Mouse (Mus musculus): ENCODE measurements at regions not wholly inside any gene's neighbourhood (a gene's known extent, or its start where the extent isn't known, plus 50 kb on each side); places are given as distances from the start of the nearest gene placed in this dataset.

DNA sequence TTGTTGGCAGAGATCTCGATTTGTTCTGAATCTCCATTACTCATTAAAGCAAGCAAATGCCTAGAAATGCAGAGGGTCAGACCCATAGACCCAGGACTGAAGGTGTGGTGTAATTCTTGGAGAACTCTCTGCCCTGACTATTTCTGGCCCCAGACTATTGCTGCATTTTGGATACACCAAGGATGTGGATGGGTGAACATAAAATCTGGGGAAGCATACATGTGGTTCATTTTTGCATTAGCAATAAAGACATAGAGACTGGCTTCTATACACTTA is 303.0 kb downstream of the Meis1 start:
- DNase-seq (ENCODE audit: low read depth), result no peak

DNA sequence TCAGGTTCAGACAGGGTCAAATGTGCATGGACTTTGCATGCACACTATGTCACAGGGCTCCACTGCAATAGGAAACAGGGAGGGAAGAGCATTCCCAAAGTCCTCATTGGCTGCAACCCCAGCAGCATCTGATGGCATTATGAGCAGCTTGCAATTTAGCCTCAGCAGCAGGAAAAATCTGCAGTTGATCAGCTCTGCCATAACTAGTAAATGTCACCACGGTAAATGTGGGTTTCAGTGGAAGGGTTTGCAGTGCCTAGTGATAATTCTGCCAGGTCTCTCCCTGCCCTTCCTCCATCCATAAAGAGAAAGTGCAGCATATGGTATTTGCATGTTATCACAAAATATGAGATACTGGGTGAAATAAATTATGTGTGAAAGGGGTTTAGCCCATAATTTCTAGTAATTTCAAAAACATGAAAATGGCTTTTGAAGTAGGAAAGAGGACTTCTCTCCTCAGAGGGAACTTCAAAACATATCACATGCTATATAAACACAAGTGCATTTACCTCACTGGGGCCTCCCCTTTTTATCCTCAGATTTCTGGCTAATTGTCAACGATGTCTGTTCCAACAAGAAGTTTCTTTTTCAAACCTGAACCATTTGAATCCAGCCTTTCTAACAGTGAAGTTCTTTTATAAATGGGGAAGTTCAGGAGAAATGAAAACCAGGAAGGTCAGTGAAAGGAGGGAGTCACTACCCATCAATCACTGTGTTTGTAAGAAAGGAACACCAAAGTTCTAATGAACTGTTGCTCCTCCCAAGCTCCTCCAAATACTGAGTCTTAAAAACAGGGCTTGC is 303.5 kb downstream of the Meis1 start:
- DNase-seq (ENCODE audit: low read depth), result no peak

DNA sequence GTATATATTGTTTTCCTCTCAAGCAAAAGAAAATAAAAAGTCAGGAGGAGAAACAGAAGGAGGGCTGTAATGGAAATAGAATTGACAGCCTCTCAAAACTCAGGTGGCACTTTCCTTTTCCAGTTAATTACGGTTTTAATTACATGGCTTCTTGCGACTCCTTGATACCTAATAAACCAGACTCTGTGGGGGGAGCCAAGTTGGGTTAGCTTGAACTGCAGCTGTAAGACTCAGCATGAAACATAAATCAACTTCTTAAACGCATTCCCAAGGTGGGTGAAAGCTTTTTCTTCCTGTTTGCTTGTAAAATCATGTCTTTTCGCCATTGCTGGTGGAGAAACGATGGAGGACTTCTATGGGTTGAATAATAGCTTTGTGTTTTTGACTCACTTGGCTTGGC is 304.4 kb downstream of the Meis1 start:
- no peak for DNase-seq (ENCODE audit: low read depth)

DNA sequence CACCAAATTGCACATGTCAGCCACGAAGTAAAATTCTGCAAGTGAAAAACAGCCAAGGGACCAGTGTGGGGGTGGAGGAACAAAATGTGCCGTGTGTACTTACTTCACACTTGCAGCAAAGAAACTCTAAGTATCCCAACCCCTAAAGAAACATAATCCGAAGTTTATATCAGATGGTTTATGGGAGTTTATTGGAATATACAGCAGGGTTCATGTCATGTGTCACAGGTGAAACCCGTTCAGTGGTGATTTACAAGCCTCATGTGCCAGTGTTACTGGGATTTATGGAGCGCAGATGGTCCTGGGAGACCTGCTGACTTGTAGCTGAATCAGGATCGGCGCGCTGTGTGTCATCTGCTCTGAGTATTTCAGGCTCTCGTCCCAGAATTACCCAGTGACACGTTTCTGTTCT is 306.1 kb downstream of the Meis1 start:
- no peak for DNase-seq (ENCODE audit: low read depth)

DNA sequence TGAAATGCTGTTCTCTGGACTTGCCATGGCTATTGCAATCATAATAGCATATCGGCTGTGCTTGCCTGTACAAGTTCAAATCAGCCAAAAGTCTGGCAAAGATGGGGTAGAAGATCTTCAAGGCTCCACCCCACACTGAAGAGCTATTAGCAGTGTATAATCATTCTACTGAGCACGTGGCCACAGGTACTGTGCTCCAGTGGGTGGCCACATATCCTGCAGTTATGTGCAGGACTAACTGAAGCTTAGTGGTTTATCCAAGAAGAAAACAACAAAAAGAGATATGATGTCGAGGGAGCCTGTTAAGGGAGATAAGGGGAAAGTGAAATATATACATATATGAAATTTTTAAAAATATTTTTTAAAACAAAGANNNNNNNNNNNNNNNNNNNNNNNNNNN is 309.2 kb downstream of the Meis1 start:
- no peak for DNase-seq (ENCODE audit: low read depth)

DNA sequence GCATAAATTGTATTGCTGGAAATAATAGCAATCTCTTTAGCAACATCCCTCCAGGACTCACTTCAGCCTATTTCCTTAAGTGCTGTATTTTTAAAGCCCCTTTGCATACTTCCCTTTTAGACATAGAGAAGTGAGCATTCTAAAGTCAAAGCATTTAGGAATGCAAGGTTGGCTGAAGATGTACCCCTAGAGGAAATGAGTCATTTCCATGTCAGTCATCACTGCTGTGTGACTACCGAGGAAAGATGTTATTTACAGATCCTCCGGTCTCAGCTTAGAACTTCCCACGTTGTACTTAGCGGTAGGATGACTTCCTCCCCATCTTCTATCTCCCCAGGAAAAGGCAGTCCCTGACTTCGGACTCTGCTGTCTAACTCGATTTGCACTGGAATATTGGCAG is 337.2 kb downstream of the Meis1 start:
- DNase-seq (ENCODE audit: low read depth), result no peak

DNA sequence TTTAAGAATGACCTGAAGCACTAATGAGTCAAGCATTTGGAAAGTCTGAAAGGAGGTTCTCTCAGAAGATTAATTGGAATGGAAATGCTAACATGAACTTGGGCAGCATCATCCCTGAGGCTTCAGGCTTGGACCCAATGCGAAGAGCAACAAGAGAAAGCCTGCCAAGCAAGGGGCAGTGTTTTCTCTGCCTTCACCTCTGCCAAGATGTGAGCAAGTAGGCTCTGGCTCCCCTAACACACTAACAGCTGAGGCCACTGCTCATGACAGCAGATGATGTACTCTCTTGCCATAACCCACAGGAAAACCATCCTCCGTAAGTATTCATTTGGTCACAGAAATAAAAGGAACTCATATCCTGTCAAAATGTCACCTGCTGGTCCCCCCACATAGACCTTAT is 341.9 kb downstream of the Meis1 start:
- DNase-seq (ENCODE audit: low read depth), result no peak

DNA sequence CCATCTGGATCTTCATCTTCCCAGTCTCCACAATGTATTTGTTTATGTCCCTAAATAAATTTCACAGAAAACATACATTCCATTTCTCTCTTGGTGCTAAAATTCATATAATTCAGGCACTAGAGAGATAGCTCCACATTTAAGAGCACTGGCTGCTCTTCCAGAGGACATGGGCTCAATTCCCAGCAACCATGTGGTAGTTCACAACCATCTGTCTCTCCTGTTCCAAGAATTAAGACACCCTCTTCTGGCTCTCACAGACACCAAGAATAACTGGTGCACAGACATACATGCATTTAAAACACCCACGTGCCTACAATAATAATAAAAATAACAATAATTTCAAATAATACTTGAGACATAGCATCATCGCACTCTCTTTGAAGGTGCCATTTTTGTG is 347.8 kb downstream of the Meis1 start:
- no peak for DNase-seq (ENCODE audit: low read depth)

DNA sequence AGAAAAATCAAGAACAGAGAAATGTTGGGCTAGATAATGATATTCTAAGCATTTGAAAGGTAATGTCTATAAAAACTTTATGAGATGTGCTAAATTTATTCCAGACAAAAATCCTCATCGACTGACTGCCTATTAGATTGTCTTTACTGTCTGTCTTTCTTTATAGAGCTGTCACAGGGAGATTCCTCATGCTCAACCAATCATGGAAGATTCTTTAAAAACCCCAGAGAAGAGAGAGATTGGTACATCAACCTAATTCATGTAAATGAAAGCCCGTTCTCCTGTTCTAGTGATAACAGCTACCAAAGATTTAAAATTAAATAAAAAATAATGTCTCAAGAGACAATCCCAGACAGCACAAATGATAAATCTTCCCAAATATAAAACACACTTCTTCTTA is 349.5 kb downstream of the Meis1 start:
- DNase-seq (ENCODE audit: low read depth), result no peak

DNA sequence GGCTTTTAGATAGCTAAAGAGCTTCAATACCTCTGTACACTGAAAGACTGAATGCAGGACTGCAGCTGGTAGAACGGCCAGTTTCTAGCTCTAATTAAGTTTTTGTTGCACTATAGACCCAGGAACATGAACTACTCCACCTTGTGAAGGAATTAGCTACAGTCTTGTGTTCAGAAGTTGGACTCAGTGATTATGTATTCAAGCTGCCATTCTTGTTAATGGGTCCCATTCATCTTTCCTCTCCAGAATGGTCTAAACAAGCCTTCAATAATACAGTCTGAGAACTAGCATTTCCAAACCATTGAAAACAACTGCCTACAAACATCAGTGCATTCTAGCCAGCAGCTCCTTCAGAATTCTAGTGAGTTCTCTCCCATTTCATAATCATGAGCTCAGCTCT is 362.4 kb downstream of the Meis1 start:
- no peak for DNase-seq (ENCODE audit: low read depth)

DNA sequence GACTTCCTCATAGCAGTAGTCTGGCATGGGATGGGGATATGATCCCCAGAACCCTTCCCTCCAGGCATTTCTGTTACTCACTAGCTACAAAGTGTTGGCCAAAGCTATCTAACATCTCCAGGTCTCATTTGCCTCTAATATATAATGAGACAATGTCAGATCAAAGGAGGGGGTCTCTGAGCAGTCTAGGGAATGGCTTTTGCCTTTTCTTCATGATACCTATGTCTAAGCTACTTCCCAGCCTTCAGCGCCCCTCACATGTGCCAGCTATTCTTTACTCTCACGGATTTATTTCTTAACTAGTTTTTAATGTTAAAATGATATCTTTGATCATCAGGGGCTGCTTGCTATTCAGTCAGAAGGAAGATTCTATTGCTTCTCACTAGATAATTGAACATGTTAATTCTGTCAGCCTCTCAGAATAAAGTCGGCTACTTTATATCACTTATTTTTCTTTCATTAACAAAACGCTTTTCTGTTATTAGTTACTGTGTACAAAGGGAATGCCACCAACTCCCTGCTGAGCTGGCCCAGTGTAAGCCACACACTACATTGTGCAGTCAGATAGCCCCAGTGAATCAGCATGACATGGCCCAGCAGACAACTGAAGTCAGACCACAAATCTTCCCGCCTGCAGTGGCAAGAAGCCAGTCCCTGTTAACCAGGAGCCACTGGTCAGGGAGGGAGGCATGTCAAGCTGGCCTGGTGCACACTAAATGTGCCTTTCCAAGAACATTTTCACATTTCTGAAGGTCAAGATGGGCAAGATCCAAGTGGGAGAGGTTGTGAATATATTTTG is 386.6 kb downstream of the Meis1 start:
- no peak for DNase-seq (ENCODE audit: low read depth)

DNA sequence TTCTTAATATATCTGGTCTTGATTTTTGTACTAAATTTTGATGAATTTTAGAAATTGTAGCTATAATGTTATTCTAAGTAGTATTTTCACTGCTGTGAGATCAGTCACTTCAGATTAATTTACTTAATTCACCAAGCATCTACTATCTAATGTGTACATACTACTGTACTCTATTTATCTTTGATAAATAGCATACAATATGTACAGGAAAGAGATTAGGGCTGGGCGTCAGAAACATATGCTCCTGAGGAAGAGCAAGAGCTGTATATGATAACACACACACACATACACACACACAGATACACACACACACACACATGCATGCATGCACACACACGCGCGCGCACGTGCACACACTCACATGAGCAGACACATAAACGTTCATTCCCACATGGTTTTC is 387.2 kb downstream of the Meis1 start:
- DNase-seq (ENCODE audit: low read depth), result no peak

DNA sequence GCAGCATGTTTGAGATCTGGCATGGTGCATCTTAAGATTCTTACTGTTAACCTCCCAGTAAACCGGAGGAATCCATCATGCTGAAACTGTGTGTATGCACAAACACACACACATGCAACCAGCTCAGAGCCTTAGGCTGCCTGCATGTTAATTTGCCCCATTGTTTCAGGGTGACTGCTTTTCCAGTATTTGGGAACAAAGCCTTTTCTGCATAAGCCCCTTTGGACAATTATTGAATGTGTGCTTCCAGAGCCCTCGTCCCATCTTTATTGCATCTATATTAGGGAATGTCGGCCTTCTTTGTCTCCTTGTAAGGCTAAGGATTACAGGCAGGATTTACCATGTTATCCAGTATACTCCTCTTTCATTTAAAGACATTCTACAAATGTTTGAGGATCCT is 397.0 kb downstream of the Meis1 start:
- no peak for DNase-seq (ENCODE audit: low read depth)

DNA sequence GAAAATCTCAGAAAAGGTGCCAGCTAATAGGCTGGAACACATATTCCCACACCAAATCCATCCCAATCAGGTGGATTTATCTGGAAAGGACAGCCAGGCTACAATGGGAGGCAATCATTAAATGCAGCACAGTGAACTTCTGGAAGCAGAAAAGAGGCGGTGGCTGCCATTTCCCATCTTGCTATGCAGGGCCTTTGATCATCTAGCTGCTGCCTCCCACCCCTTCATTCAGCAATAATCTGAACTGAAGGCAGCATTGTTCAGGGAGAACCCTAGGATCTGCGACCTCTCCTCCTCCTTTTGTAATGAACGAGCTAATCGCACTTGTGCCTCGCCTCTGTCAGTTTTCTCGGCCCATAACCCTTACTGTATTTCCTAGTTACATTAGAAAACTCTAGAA is 413.9 kb downstream of the Meis1 start:
- DNase-seq (ENCODE audit: low read depth), result no peak

DNA sequence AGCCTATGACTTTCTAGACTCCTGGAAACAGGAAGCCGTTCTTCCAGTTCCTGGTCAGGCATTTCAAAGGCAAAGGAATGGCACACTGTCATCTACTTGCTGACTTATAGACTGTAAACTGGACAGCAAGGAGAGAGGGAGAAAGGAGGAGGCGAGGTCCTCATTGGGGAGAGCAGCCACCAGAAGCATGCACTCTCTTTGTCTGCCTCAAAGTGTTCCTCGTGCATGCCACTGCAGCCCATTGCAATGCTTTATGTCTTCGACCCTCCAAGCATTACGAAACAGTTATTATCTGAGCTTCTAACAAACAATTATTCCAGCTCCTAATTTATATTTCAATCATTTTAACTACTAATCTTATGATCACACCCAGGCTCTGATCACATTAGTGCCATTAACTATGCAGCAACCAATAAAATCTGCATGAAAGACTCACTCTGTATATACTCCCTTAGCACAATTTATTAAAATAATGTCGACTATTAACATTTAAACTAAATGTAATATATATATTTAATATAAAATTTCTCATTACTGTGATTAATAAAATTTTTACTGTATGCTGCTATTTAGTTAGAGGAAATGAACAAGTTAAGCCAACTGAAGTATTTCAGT is 417.1 kb downstream of the Meis1 start:
- DNase-seq (ENCODE audit: low read depth), result no peak

DNA sequence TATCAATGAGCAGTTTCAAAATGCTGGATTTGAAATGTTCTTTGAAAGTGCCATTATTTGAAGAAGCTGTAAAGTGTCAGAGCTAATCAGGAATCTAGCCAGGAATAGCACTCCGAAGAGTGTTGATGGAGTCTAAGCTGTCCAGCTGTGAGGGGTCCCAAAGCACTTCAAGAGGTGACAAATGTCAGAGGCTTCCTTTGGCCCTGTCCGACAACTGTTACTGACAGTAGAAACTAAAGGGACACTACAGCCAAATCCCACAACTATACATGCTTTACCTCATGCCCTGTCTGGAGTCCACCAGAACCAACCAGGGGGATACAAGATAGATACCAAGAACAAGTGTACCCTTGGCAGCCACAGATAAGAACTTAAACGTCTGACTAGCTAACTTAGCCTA is 420.4 kb downstream of the Meis1 start:
- DNase-seq (ENCODE audit: low read depth), result no peak

DNA sequence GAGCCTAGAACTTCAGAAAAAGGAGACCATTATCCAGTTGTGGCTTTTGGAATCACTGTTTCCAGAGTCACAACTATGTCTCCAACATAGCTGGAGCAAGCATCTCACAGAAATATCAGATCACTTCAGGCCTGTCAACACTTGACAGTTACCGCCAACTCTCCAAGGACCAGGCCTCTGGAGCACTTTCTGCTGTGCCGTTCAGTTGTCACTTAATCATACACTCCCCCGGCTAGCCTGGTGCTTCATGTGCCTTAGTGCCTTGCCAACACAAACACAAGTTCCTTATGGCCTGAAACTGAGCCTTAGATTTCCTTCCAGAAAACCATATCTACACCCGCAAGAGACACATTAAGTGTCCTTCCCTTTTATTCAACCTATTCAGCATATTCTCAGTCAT is 421.8 kb downstream of the Meis1 start:
- DNase-seq (ENCODE audit: low read depth), result no peak

DNA sequence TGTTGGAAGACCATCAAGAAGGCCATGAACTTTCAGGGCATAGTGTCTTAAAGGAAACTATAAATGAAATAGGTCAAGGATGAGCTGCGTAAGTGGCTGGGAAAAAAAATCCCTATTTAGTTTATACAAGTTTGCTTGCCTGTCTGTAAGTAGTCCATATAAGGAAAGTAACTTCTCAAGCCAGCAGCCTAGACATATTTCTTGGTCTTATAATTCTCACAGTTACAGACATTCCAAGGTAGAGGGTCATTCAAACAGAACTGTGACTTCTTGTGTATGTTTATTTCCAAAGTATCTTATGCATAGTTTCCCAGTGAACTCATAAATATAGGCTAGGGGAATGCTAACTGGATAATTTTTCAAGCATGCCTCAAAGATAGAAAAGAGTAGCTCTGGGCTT is 428.3 kb downstream of the Meis1 start:
- DNase-seq (ENCODE audit: low read depth), result no peak

DNA sequence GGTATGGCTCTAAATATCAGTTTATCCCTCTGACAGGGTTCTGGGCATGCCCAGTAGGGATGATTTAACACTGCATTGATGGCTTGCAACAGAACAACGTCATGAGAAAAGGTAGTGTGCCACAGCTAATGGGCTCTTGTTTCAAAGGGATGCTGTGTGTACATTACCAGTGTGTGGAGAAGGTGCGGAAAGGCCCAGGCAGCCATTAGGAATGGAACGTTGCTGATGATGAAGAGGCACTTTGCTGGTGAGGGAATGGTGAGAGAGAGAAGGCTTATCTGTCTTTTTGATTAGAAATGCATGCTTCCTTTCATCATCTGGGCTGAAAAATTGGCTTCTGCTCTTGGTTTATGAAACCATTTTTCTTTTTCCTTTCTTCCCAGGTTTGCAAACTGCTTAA is 432.3 kb downstream of the Meis1 start:
- DNase-seq (ENCODE audit: low read depth), result no peak

DNA sequence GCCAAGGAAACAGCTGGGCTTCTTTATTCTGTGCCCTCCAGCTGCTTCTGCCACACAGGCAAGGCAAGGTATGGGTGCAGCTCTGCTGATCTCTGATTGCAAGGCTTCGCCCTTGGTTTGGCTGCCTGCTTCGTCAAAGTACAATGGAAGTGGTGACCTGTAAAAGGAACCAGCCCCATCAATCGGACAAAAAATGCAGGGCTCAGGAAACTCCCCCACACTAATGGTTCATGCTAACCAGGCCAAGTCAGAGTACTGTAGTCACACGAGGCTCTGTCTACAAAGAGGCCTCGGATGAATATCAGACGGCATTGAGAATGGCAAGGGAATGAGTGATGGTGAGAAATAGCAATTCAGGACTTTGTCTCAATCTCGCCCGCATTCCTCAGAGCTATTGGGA is 433.8 kb downstream of the Meis1 start:
- DNase-seq (ENCODE audit: low read depth), result no peak

DNA sequence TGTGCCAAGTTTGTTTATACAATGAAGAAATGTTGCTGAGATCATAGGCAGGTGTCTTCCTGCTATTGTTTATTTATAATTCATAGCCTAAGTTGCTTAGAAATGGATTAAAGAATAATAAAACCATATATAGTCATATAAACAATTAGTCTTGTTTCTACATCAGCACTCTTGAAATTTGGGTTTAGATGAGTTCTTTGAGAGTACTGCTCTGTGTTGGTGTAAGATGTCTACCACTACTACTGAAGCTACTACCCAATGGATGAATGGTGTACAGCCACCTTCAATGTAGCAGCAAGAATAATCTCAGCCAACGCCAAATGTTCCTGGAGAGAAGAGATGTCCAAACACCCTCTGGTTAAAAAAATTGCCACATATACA is 436.0 kb downstream of the Meis1 start:
- no peak for DNase-seq (ENCODE audit: low read depth)

DNA sequence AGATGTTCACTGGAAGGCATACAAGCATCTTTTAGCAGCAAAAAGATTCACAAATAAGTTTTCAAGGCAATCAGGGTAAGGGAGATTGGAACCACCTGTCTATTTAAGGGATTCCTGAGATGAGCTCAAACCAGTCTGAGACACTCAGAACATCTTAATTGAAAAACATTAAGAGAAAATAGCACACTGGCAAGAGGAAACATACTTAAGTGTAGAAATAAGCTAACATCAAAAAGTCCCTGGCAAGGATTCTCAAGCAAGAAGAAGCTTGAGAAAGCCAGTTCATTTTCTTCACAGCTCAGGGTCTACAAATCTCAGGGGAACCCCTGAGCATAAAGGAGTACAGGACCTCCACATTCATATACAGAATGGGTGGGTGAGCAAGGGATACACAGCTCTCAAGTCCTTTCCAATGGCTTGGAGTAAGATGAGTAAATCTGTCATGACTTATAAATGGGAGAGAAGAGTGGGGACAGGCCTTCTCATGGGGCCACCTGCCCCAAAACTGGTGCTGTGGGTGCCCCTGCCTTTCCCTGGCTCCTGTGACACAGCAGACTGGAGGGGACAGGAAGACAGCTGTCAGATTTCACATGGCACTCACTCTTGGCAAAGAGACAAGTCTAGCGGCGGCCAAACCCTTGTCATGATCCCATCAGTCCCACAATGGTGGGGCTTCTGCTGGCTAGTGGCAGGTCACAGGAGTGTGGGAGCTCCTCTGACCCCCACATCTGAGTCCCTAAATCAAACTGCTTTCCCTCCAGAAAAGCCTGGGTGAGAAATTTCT is 436.6 kb downstream of the Meis1 start:
- DNase-seq (ENCODE audit: low read depth), result no peak
